Mouse (Mus musculus): ENCODE results near the gene Dnah2. TPM values are rescaled to one million over a fixed set of nuclear protein-coding genes. Genes with fewer than 3 reads are reported as not detected.

The Dnah2 gene
- total and polyA plus RNA-seq, 3 experiments = under 0.01 to 0.03 TPM; not detected in 1

DNA sequence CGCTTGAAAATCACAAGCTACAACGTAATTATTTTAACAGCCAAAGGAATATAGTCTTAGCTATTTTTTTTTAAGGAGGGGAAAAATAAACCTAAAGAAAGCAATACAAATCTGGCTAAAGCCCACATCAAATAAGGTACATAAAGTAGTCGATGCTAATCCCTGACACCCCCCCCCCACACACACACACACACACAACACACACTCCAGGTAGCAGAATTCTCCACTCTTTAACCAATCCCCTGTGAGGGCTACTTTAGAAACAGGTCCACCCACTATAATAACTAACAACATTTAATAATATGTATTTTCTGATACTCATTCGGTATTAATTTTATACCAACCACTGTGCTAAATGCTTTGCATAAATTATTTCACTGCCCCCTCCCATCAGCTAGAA lies 132.4 kb downstream of the Dnah2 start:
- Histone ChIP-seq H3K4me1 (ENCODE audit: control insufficient read depth in 1 of 2, insufficient read depth in 2 of 2) (peaks cover 41 to 79% of the 10 kb centered on the region in 2 experiments), H3K79me2 (replicated peaks; ENCODE audit: control insufficient read depth, extremely low read depth, insufficient read depth, poor library complexity, severe bottlenecking) (no peaks in the 10 kb centered on the region), H3K27me3 (replicated peaks) (peaks cover 50% of the 10 kb centered on the region), H3K9ac (ENCODE audit: insufficient read depth, low read depth) (peak overlapping the region; percentile 17; the same call in 1 of the 2 replicates), H3K36me3 (replicated peaks in 1 of 2; ENCODE audit: control insufficient read depth in 1 of 2, insufficient read depth in 1 of 2, low read length in 1 of 2) (no peaks in the 10 kb centered on the region), H3K9me3 (replicated peaks; ENCODE audit: low read length) (no peaks in the 10 kb centered on the region), H3K27ac (ENCODE audit: insufficient read depth, low read depth) (no peak overlapping the region), H3K4me2 (ENCODE audit: insufficient read depth, low read depth, poor library complexity, severe bottlenecking) (no peak overlapping the region), H3K4me3 (replicated peaks in 1 of 3; ENCODE audit: low read depth in 2 of 3, low read length in 2 of 3, poor library complexity in 1 of 3) (peak overlapping the region in 1 of 3 experiments; percentile 19)
- dilution Hi-C loops (cut with MboI; ENCODE audit: extremely low pct_ligation_motif_present, extremely low pct_unique_long_range_greater_than_20kb, low sequenced_read_pairs) (no loop called here), in situ Hi-C loops (cut with MboI; ENCODE audit: low pct_ligation_motif_present, low pct_unique_long_range_greater_than_20kb, low sequenced_read_pairs) (no loop called here)
- no peak for DNase-seq (ENCODE audit: extremely low read depth)
- TF ChIP-seq ELF1 (IDR thresholded peaks at IDR 0.05; ENCODE audit: low read depth, low read length) (no peak), TBP (conservative IDR thresholded peaks at IDR 0.05; ENCODE audit: low read depth, low read length) (no peak), MAZ (IDR thresholded peaks at IDR 0.05; ENCODE audit: low read depth, low read length) (no peak), UBTF (IDR thresholded peaks at IDR 0.05; ENCODE audit: low read depth, low read length) (no peak), CHD1 (IDR thresholded peaks at IDR 0.05; ENCODE audit: low read depth, low read length) (no peak), CTCF (conservative IDR thresholded peaks at IDR 0.05 in 1 of 2, IDR thresholded peaks at IDR 0.05 in 1 of 2; ENCODE audit: low read depth in 2 of 2, low read length in 2 of 2) (no peak), CHD2 (IDR thresholded peaks at IDR 0.05; ENCODE audit: low read length) (no peak), RAD21 (IDR thresholded peaks at IDR 0.05; ENCODE audit: low read depth, low read length) (no peak), ZC3H11A (IDR thresholded peaks at IDR 0.05; ENCODE audit: low read depth, low read length) (no peak), IRF4 (IDR thresholded peaks at IDR 0.05; ENCODE audit: low read depth, low read length) (no peak), ZMIZ1 (IDR thresholded peaks at IDR 0.05; ENCODE audit: low read depth, low read length) (no peak), JUN (IDR thresholded peaks at IDR 0.05; ENCODE audit: insufficient read depth, low read depth, low read length) (no peak), USF1 (IDR thresholded peaks at IDR 0.05; ENCODE audit: low read depth, low read length) (no peak), HCFC1 (IDR thresholded peaks at IDR 0.05; ENCODE audit: low read depth, low read length) (no peak), KAT2A (IDR thresholded peaks at IDR 0.05; ENCODE audit: insufficient replicate concordance, low read length) (no peak), USF2 (conservative IDR thresholded peaks at IDR 0.05; ENCODE audit: low read depth, low read length) (no peak), NELFE (IDR thresholded peaks at IDR 0.05; ENCODE audit: low read depth, low read length) (no peak), ZNF384 (IDR thresholded peaks at IDR 0.05; ENCODE audit: low read depth, low read length) (no peak), JUND (conservative IDR thresholded peaks at IDR 0.05; ENCODE audit: low read depth, low read length) (no peak), E2F4 (IDR thresholded peaks at IDR 0.05; ENCODE audit: insufficient replicate concordance, low read depth, low read length) (no peak)
